Mouse (Mus musculus) layer of hippocampus, postnatal 14 days (tissue): ENCODE measurements around the gene Slc6a17. TPM values are rescaled to one million over a fixed set of nuclear protein-coding genes. Genes with fewer than 3 reads are reported as not detected.

Experiments
- DNase-seq, 2 experiments: peaks; one replicate each; pipeline ENCODE4 v3.0.0; 2021 to 2022; ENCODE audit warnings: low spot score in 2 of 2, mixed read lengths in 1 of 2
- total RNA-seq, 2 experiments: library from RNA; stranded (reverse); gene quantifications; 2 replicates each; pipeline ENCODE4 v1.2.3; 2021

Gene Slc6a17
- total RNA-seq, 2 experiments from 2014 or later: 281 to 304 TPM

GRCm38 (mm10) chr3:107472198-107472597 is 45.6 kb downstream of the Slc6a17 start:
- DNase-seq: no peak

- DNase-seq: no peak
These were observed 48.8 kb downstream of the Slc6a17 start for GRCm38 (mm10) chr3:107469059-107469458.

GRCm38 (mm10) chr3:107468106-107468505 is 49.7 kb downstream of the Slc6a17 start:
- no peak for DNase-seq

- DNase-seq: peak; percentile 85 to 88
These were observed 51.2 kb downstream of the Slc6a17 start for GRCm38 (mm10) chr3:107466577-107466976.

- peak; percentile 76 to 84 for DNase-seq
These were observed 55.7 kb downstream of the Slc6a17 start for GRCm38 (mm10) chr3:107462160-107462559.

GRCm38 (mm10) chr3:107459773-107460431 is 57.9 kb downstream of the Slc6a17 start:
- DNase-seq: no peak

- no peak for DNase-seq
These were observed 58.5 kb downstream of the Slc6a17 start, which contains the start of gene Kcnc4 for GRCm38 (mm10) chr3:107459196-107459772. Gene Kcnc4, minus strand, starts transcription at chr3:107459552.

- DNase-seq: no peak
These were observed 59.2 kb downstream of the Slc6a17 start for GRCm38 (mm10) chr3:107458528-107459195.

GRCm38 (mm10) chr3:107458104-107458503 is 59.7 kb downstream of the Slc6a17 start:
- no peak for DNase-seq

- DNase-seq: no peak
These were observed 63.5 kb downstream of the Slc6a17 start for GRCm38 (mm10) chr3:107454280-107454679.

- DNase-seq: no peak
These were observed 71.0 kb downstream of the Slc6a17 start for GRCm38 (mm10) chr3:107446822-107447221.

- no peak for DNase-seq
These were observed 74.0 kb downstream of the Slc6a17 start for GRCm38 (mm10) chr3:107443866-107444265.

GRCm38 (mm10) chr3:107442191-107442590 is 75.6 kb downstream of the Slc6a17 start:
- peak in 1 of 2 experiments; percentile 65 for DNase-seq

GRCm38 (mm10) chr3:107441306-107441705 is 76.5 kb downstream of the Slc6a17 start:
- no peak for DNase-seq

- no peak for DNase-seq
These were observed 78.5 kb downstream of the Slc6a17 start for GRCm38 (mm10) chr3:107439280-107439679.

- DNase-seq: no peak
These were observed 80.2 kb downstream of the Slc6a17 start for GRCm38 (mm10) chr3:107437666-107438065.

GRCm38 (mm10) chr3:107436434-107436833 is 81.4 kb downstream of the Slc6a17 start:
- no peak for DNase-seq

GRCm38 (mm10) chr3:107433614-107434013 is 84.2 kb downstream of the Slc6a17 start:
- DNase-seq: no peak

GRCm38 (mm10) chr3:107431268-107431667 is 86.5 kb downstream of the Slc6a17 start:
- DNase-seq: peak; percentile 36 to 57

GRCm38 (mm10) chr3:107424258-107425041 is 93.4 kb downstream of the Slc6a17 start:
- peak in 1 of 2 experiments; percentile 60 for DNase-seq

- no peak for DNase-seq
These were observed 97.7 kb downstream of the Slc6a17 start for GRCm38 (mm10) chr3:107420156-107420555.
